Mouse (Mus musculus) testis, adult 2 months (tissue): ENCODE data around the gene Xrcc1. TPM values are rescaled to one million over a fixed set of nuclear protein-coding genes. Genes with fewer than 3 reads are reported as not detected.

Source experiments
- H3K27ac ChIP-seq: fragments of 200-500 bp; 2 replicates; pipeline ENCODE4 v1.5.1; 2012; ENCODE audit warnings: low read depth, low read length; ENCODE audit not compliant: control insufficient read depth, insufficient read depth
- H3K27me3 ChIP-seq: fragments of 200-500 bp; 2 replicates; pipeline ENCODE4 v1.6.1; 2012; ENCODE audit warnings: mild to moderate bottlenecking, low read length, moderate library complexity; ENCODE audit not compliant: control insufficient read depth, insufficient read depth
- H3K36me3 ChIP-seq: fragments of 200-500 bp; 2 replicates; pipeline ENCODE4 v1.6.1; 2012; ENCODE audit warnings: mild to moderate bottlenecking, low read length; ENCODE audit not compliant: control insufficient read depth, insufficient read depth
- H3K4me1 ChIP-seq: fragments of 200-500 bp; 2 replicates; pipeline ENCODE4 v1.6.1; 2012; ENCODE audit warnings: low read length; ENCODE audit not compliant: control insufficient read depth, insufficient read depth
- H3K4me3 ChIP-seq: fragments of 200-500 bp; 2 replicates; pipeline ENCODE4 v1.5.1; 2012; ENCODE audit warnings: low read depth, mild to moderate bottlenecking, low read length, moderate library complexity, mixed read lengths; ENCODE audit not compliant: control insufficient read depth
- CTCF ChIP-seq: fragments of 200-500 bp; IDR thresholded peaks from 2 replicates; pipeline ENCODE4 v1.5.1; 2012; ENCODE audit warnings: low read depth, mild to moderate bottlenecking, inconsistent platforms, low read length, moderate library complexity; ENCODE audit not compliant: control insufficient read depth, insufficient read depth, insufficient replicate concordance
- POLR2A ChIP-seq: fragments of 200-500 bp; IDR thresholded peaks from 2 replicates; pipeline ENCODE4 v1.6.1; 2012; ENCODE audit warnings: low read depth, mild to moderate bottlenecking, inconsistent platforms, low read length, moderate library complexity; ENCODE audit not compliant: control insufficient read depth
- polyA plus RNA-seq: library from polyadenylated mRNA; depleted of rRNA; stranded (reverse); fragments of >200 nt; gene quantifications from 2 replicates; pipeline ENCODE4 v1.2.3, GENCODE M21; 2012

The Xrcc1 gene
- polyA plus RNA-seq, 1 experiment: 69.4 TPM

DNA sequence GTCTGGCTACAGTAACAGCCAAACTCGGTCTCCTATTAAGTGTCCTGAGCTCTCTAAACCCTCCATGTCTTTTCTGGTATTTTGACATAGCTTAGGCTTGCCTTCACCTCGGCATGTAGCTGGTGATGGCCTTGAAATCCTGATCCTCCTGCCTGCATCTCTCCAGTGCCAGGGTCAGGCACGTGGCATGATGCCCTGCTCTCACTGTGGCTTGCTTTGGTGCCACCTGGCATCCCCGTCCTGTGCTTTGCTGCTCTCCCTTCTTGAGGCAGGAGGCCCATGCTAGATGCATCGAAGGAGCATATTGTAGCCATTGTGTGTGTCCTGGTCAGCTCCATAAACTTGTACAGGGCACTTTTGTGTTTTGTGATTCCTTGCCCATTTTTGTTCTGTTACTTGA, 8.5 kb upstream of the Xrcc1 start:
- Histone ChIP-seq H3K27ac (no peak overlapping the region), H3K27me3 (no peaks in the 10 kb centered on the region), H3K36me3 (no peaks in the 10 kb centered on the region), H3K4me3 (no peak overlapping the region), H3K4me1 (peaks cover 3% of the 10 kb centered on the region; the same call in 1 of the 2 replicates)
- TF ChIP-seq POLR2A (no peak), CTCF (no peak)

DNA sequence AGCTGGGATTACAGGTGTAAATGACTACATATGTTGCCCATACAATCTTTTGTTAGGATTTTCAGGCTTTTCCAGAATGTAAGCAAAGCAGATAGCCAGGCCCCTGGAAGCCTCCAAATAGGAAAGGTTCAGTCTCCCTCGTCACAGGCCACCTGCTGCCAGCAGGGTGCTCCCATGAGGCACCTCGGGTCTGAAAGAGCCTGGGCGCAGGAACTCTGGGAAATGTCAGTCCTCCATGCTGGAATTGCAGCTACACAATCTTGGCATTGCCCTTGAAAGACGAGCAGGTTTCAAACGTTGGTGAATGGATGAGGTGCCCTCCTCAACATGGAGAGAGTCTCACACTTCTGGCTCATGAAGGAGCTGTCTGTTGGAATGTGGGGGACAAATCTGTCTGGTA, 7.9 kb upstream of the Xrcc1 start:
- Histone ChIP-seq H3K4me3 (no peak overlapping the region), H3K27ac (no peak overlapping the region), H3K4me1 (peaks cover 3% of the 10 kb centered on the region; the same call in 1 of the 2 replicates), H3K27me3 (no peaks in the 10 kb centered on the region), H3K36me3 (no peaks in the 10 kb centered on the region)
- TF ChIP-seq POLR2A (no peak), CTCF (no peak)

DNA sequence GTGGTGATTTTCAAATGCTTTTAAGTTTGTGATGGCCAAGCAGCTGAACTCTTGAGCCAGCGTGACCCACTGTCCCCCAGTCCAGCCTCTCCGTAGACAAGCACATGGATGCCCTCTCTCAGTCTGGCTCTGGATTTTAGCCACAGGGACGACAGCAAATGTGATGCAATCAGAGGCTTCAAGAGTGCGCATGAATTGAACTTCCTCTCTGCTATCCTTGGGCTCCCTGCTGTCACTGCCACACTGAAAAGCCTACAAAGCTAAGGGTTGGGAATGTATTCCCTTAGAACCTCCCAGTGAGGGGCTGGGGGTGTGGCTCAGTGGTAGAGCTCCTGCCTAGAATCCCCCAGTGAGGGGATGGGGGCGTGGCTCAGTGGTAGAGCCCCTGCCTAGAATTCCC, 7.4 kb upstream of the Xrcc1 start:
- no peak overlapping the region for H3K4me3 ChIP-seq
- no peak for TF ChIP-seq POLR2A
- no peak for TF ChIP-seq CTCF
- H3K27ac ChIP-seq: no peak overlapping the region
- no peaks in the 10 kb centered on the region for H3K27me3 ChIP-seq
- H3K36me3 ChIP-seq: no peaks in the 10 kb centered on the region
- H3K4me1 ChIP-seq: peaks cover 3% of the 10 kb centered on the region; the same call in 1 of the 2 replicates

DNA sequence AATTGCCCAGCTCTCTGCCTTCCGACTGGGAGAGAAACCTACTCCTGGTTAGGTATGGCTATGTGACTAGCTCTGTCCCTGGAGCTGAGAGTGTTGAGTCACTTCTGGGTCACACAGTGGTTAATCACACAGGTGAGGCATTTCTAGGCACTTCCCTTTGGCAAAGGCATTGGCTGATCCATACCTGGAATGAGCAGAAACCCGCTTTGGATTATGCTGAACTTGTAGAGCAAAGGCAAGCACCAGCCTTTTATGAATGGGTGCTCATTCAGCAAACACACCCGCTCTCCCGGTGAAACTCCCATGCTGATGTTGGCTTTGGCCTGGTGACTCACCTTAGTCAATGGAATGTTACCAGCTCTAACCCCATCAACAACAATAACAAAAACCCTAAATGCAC, 6.4 kb upstream of the Xrcc1 start:
- TF ChIP-seq POLR2A (no peak), CTCF (no peak)
- Histone ChIP-seq H3K4me3 (no peak overlapping the region), H3K4me1 (no peaks in the 10 kb centered on the region; the same call in 1 of the 2 replicates), H3K27ac (no peak overlapping the region), H3K27me3 (no peaks in the 10 kb centered on the region), H3K36me3 (no peaks in the 10 kb centered on the region)

DNA sequence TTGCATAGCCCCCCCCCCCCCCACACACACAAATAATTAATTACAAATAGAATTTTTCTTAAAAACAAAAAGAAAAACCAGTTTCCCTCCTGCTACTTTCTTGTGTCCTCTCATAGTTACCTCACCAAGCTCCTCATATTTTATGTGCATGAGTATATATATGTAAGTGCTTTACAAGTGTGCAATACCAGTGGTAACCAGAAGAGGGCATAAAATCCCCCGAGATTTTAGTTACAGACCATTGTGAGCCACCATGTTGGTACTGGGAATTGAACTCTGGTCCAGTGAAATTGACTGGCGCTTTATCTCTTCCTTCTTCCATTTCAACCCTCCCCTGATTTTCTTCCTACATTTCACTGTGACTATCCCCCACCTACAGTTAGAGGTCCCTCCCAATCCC, 1.6 kb upstream of the Xrcc1 start:
- H3K27ac ChIP-seq: no peak overlapping the region
- TF ChIP-seq CTCF: no peak
- no peak for TF ChIP-seq POLR2A
- H3K4me3 ChIP-seq: peak overlapping the region; percentile 95
- no peaks in the 10 kb centered on the region for H3K36me3 ChIP-seq
- H3K4me1 ChIP-seq: peaks cover 18% of the 10 kb centered on the region
- no peaks in the 10 kb centered on the region for H3K27me3 ChIP-seq

DNA sequence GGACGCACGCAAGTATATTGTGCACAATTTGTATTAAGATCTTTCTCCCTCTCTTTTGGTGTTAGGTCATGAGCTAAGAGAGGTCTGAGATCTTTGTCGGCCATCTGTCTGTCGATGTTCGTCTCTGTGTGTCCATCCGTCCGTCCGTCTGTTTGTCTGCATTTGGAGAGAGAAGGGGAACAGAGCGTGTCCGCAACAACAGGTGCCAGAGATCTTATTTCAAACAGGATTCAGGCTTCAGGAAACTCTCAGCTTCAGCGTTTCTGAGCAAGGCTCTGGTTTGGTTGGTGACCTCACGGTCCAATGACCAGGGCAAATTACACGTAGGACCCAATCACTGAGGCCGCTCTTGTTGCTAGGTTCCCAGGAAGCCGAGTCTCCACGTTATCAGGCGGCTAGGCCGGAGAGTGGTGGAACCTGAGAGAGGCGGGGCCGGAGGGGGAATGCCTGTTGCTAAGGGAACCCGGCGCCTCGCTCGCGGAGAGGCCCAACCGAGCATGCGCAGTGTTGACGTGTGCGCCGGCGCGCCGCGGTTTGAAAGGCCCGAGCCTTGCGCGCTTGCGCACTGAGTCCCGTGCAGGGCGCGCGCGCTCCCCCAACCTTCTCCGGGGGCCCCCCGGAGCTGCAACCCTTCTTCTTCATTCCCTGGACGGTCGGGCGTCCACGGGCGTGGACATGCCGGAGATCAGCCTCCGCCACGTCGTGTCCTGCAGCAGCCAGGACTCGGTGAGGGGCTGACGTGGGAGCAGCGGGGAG, 723 bp downstream of the Xrcc1 start:
- Histone ChIP-seq H3K27me3 (no peaks in the 10 kb centered on the region), H3K4me1 (peaks cover 18% of the 10 kb centered on the region), H3K36me3 (no peaks in the 10 kb centered on the region), H3K4me3 (peak overlapping the region; percentile 95), H3K27ac (peak overlapping the region; percentile 90)
- TF ChIP-seq POLR2A (peak; percentile 72), CTCF (no peak)

DNA sequence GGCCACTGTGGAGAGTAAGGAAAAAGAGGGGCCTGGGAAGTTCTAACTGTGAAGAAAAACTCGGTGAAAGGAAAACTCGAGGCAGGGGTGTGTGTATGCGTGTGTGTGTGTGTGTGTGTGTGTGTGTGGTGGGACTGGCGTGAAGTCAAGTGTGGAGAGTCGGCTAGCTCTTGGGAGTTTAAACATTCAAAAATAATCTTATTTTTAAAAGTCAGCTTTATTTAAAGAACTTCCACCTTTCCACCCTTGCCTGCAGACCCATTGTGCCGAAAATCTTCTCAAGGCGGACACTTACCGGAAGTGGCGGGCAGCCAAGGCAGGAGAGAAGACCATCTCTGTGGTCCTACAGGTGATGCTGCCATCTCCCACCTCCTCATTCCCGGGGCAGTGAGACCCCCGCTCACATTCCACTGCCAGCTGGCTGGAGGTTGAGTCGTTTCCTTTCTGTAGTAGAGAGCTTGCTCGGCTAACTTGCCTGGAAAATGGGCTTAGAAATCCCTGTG, 1.5 kb downstream of the Xrcc1 start:
- Histone ChIP-seq H3K27ac (peak overlapping the region; percentile 42), H3K4me1 (peaks cover 18% of the 10 kb centered on the region), H3K36me3 (no peaks in the 10 kb centered on the region)

More for the DNA sequence above, 1.5 kb downstream of the Xrcc1 start:
- Histone ChIP-seq H3K27me3 (no peaks in the 10 kb centered on the region), H3K4me3 (peak overlapping the region; percentile 95)
- TF ChIP-seq CTCF: no peak
- no peak for TF ChIP-seq POLR2A
